Mouse (Mus musculus) small intestine, adult 2 months (tissue): ENCODE results near the gene Jarid2.

Source experiments
- CTCF ChIP-seq: fragments of 200-500 bp; IDR thresholded peaks from 2 replicates; pipeline ENCODE4 v1.5.1; 2012; ENCODE audit warnings: low read depth, mild to moderate bottlenecking, control low read depth, inconsistent platforms, low read length, moderate library complexity, mixed read lengths; ENCODE audit not compliant: insufficient replicate concordance, insufficient read length; ENCODE audit errors: extremely low read depth
- POLR2A ChIP-seq: fragments of 200-500 bp; IDR thresholded peaks from 2 replicates; pipeline ENCODE4 v1.6.1; 2012; ENCODE audit warnings: low read depth, mild to moderate bottlenecking, control low read depth, inconsistent platforms, low read length, moderate library complexity

DNA sequence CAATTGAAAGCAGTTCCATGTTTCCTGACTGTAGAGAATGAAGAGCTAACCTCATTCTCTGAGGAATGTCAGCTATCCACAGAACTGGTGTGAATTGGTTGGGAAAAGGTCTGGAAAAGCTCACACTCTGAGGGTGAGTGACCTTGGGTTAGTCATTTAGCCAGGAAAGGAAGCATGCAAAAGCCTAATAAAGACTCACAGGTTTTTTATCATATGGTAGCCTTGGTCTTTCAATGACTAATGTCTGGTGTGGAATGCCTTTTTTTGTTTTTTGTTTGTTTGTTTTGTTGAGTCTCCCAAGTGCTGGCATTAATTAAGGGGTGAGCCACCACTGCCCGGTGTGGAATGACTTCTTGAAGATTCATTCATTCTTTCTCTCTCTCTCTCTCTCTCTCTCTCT, 55.3 kb downstream of the Jarid2 start:
- no peak for TF ChIP-seq CTCF
- no peak for TF ChIP-seq POLR2A
